Mouse (Mus musculus): Measurements from ENCODE around the gene Fosb. TPM values are rescaled to one million over a fixed set of nuclear protein-coding genes. Genes with fewer than 3 reads are reported as not detected.

The Fosb gene
- polyA plus RNA-seq, 3 experiments from 2014 or later = 0.98 to 8.0 (median 2.0) TPM

Other genes starting within 250 kb of the Fosb start
- gene Dmwd, start 233.8 kb downstream of the Fosb start, polyA plus RNA-seq (2017; shearing (Covaris generic)) = under 1 TPM in 1 of 3 experiments, not detected in 2; 0.27 TPM
- gene Dmpk, start 226.2 kb downstream of the Fosb start, polyA plus RNA-seq (2017; shearing (Covaris generic)) = not detected
- gene Six5, start 215.5 kb downstream of the Fosb start, polyA plus RNA-seq (2017; shearing (Covaris generic)) = 1 to 10 TPM in 2 of 3 experiments, under 1 TPM in 1; 0.15 to 1.2 (median 1.0) TPM
- gene Gm4969, start 191.7 kb downstream of the Fosb start, polyA plus RNA-seq (2017; shearing (Covaris generic)) = under 1 TPM in 1 of 3 experiments, not detected in 2; 0.11 TPM
- gene Fbxo46, start 190.2 kb downstream of the Fosb start, polyA plus RNA-seq (2017; shearing (Covaris generic)) = 10 to 100 TPM; 18.3 to 20.6 (median 20.0) TPM
- gene Qpctl, start 160.8 kb downstream of the Fosb start, polyA plus RNA-seq (2017; shearing (Covaris generic)) = 10 to 100 TPM in 1 of 3 experiments, 1 to 10 TPM in 2; 7.7 to 10.0 (median 8.5) TPM
- 10 to 100 TPM; 73.5 to 94.3 (median 75.9) TPM for gene Snrpd2, start 160.3 kb downstream of the Fosb start, polyA plus RNA-seq (2017; shearing (Covaris generic))
- not detected for gene Gipr, start 143.9 kb downstream of the Fosb start, polyA plus RNA-seq (2017; shearing (Covaris generic))
- gene Eml2, start 133.6 kb downstream of the Fosb start, polyA plus RNA-seq (2017; shearing (Covaris generic)) = 10 to 100 TPM; 10.2 to 16.5 (median 16.5) TPM
- gene Gpr4, start 97.5 kb downstream of the Fosb start, polyA plus RNA-seq (2017; shearing (Covaris generic)) = under 1 TPM in 1 of 3 experiments, not detected in 2; 0.13 TPM
- gene Opa3, start 81.7 kb downstream of the Fosb start, polyA plus RNA-seq (2017; shearing (Covaris generic)) = 10 to 100 TPM; 14.3 to 20.8 (median 16.6) TPM
- gene Vasp, start 38.2 kb downstream of the Fosb start, polyA plus RNA-seq (2017; shearing (Covaris generic)) = 100 to 1,000 TPM in 1 of 3 experiments, 10 to 100 TPM in 2; 74.0 to 103 (median 94.6) TPM
- 1 to 10 TPM in 2 of 3 experiments, under 1 TPM in 1; 0.74 to 3.1 (median 2.1) TPM for gene Ppm1n, start 30.0 kb downstream of the Fosb start, polyA plus RNA-seq (2017; shearing (Covaris generic))
- not detected for gene Rtn2, start 27.4 kb downstream of the Fosb start, polyA plus RNA-seq (2017; shearing (Covaris generic))
- 10 to 100 TPM; 51.1 to 68.7 (median 55.2) TPM for gene Ercc1, start 34.7 kb upstream of the Fosb start, polyA plus RNA-seq (2017; shearing (Covaris generic))
- 10 to 100 TPM in 2 of 3 experiments, 1 to 10 TPM in 1; 8.9 to 22.4 (median 17.6) TPM for gene Cd3eap, start 49.4 kb upstream of the Fosb start, polyA plus RNA-seq (2017; shearing (Covaris generic))
- not detected for gene Ppp1r13l, start 49.7 kb upstream of the Fosb start, polyA plus RNA-seq (2017; shearing (Covaris generic))
- gene Ercc2, start 72.0 kb upstream of the Fosb start, polyA plus RNA-seq (2017; shearing (Covaris generic)) = 10 to 100 TPM in 2 of 3 experiments, 1 to 10 TPM in 1; 7.8 to 10.9 (median 10.8) TPM
- 1 to 10 TPM; 1.5 to 4.8 (median 2.7) TPM for gene Klc3, start 94.1 kb upstream of the Fosb start, polyA plus RNA-seq (2017; shearing (Covaris generic))
- gene Ckm, start 94.7 kb upstream of the Fosb start, polyA plus RNA-seq (2017; shearing (Covaris generic)) = under 1 TPM in 1 of 3 experiments, not detected in 2; 0.25 TPM
- 1 to 10 TPM in 1 of 3 experiments, under 1 TPM in 2; 0.87 to 1.3 (median 0.89) TPM for gene Mark4, start 148.8 kb upstream of the Fosb start, polyA plus RNA-seq (2017; shearing (Covaris generic))
- gene Exoc3l2, start 153.3 kb upstream of the Fosb start, polyA plus RNA-seq (2017; shearing (Covaris generic)) = not detected
- gene Bloc1s3, start 198.3 kb upstream of the Fosb start, polyA plus RNA-seq (2017; shearing (Covaris generic)) = under 1 TPM; 0.63 to 0.99 (median 0.65) TPM
- gene Trappc6a, start 198.3 kb upstream of the Fosb start, polyA plus RNA-seq (2017; shearing (Covaris generic)) = 10 to 100 TPM; 24.6 to 47.8 (median 43.3) TPM
- gene Nkpd1, start 207.8 kb upstream of the Fosb start, polyA plus RNA-seq (2017; shearing (Covaris generic)) = not detected

Data from inflammation-experienced regulatory T-cells, adult 6 months (primary cell).